Mouse (Mus musculus): Measurements from ENCODE around the gene Heatr9. TPM values are rescaled to one million over a fixed set of nuclear protein-coding genes. Genes with fewer than 3 reads are reported as not detected.

Heatr9 gene
- polyA plus RNA-seq, 1 experiment from 2014 or later, result not detected

DNA sequence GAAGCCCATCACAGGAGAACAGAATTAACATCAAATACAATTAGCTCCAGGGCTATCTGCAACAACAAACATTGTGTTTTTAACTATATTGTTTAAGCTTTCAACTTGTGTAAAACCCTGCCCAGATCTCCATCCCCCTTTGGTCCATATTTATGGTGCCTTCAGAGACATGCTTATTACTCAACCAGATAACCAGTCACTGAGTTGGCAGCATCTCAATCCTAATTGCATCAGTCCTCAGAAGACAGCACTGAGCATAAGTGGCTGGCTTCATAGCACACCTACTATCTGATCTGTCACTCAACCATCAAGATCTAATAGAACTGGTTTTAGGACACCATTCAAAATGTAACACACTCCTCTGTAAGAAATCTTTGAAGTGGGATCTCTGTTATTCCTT, 12.5 kb downstream of the Heatr9 start:
- H3K4me2 ChIP-seq (ENCODE audit: low read depth), result no peak overlapping the region
- H3K9ac ChIP-seq (ENCODE audit: low read length), result no peak overlapping the region
- DNase-seq (ENCODE audit: low spot score) (no peak), ATAC-seq (ENCODE audit: insufficient read depth, low FRiP score, low TSS enrichment) (no peak)
- H3K4me1 ChIP-seq (ENCODE audit: control insufficient read depth, insufficient read depth, low read length), result no peaks in the 10 kb centered on the region
- peaks cover 3% of the 10 kb centered on the region for H3K36me3 ChIP-seq (ENCODE audit: control insufficient read depth, insufficient read depth, low read length)
- H3K4me3 ChIP-seq (ENCODE audit: low read depth, low read length), result no peak overlapping the region
- no peaks in the 10 kb centered on the region for H3K27me3 ChIP-seq (ENCODE audit: control insufficient read depth, insufficient read depth, low read length)
- H3K9me3 ChIP-seq (ENCODE audit: control insufficient read depth, low read length), result no peaks in the 10 kb centered on the region
- no peak overlapping the region for H3K27ac ChIP-seq (ENCODE audit: low read depth, low read length)

DNA sequence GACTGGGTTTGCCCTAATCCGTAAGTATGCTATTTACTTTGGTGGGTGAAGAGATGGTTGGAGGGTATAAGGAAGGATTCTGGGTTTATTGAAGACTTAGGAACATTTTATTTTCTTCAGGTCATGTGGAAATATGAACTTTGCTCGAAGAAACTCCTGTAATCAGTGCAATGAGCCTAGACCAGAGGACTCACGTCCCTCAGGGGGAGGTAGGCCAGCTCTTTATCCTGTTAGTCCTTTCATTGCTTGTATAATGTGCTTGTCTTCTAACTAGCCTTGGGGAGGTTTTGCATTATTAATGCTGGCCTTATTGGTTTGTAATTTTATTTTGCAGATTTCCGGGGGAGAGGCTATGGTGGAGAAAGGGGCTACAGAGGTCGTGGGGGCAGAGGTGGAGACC, 17.7 kb downstream of the Heatr9 start:
- Histone ChIP-seq H3K4me1 (ENCODE audit: control insufficient read depth, insufficient read depth, low read length) (no peaks in the 10 kb centered on the region), H3K27me3 (ENCODE audit: control insufficient read depth, insufficient read depth, low read length) (no peaks in the 10 kb centered on the region), H3K36me3 (ENCODE audit: control insufficient read depth, insufficient read depth, low read length) (peaks cover 19% of the 10 kb centered on the region), H3K9me3 (ENCODE audit: control insufficient read depth, low read length) (no peaks in the 10 kb centered on the region), H3K4me2 (ENCODE audit: low read depth) (no peak overlapping the region), H3K27ac (ENCODE audit: low read depth, low read length) (no peak overlapping the region), H3K9ac (ENCODE audit: low read length) (no peak overlapping the region), H3K4me3 (ENCODE audit: low read depth, low read length) (no peak overlapping the region)
- WGBS, result 93% methylated on average over 5 of the region's 5 CpGs
- ATAC-seq (ENCODE audit: insufficient read depth, low FRiP score, low TSS enrichment), result no peak
- no peak for DNase-seq (ENCODE audit: low spot score)

DNA sequence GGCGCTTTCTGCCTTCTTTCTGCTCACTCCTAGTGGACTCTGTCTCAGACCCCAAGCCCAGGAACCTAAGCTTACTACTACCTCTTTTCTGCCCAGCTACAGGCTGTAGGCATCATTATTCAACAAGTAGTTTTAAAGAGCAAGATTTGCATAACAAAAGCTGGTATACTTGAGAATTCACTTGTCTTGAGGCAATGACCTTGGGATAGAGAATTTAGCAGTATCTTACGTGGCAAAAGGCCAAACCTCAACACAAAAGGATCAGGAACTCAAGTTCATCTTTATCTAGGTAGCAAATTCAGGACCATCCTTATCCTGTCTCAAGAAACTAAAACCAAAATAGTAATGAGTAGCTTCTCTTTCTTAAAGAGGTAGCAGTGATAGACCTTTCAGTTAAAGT, 26.4 kb downstream of the Heatr9 start:
- ATAC-seq (ENCODE audit: insufficient read depth, low FRiP score, low TSS enrichment) (no peak), DNase-seq (ENCODE audit: low spot score) (no peak)
- Histone ChIP-seq H3K36me3 (ENCODE audit: control insufficient read depth, insufficient read depth, low read length) (peaks cover 7% of the 10 kb centered on the region; the same call in 1 of the 2 replicates), H3K27ac (ENCODE audit: low read depth, low read length) (no peak overlapping the region), H3K27me3 (ENCODE audit: control insufficient read depth, insufficient read depth, low read length) (no peaks in the 10 kb centered on the region), H3K9ac (ENCODE audit: low read length) (no peak overlapping the region), H3K4me3 (ENCODE audit: low read depth, low read length) (no peak overlapping the region), H3K4me2 (ENCODE audit: low read depth) (no peak overlapping the region), H3K4me1 (ENCODE audit: control insufficient read depth, insufficient read depth, low read length) (no peaks in the 10 kb centered on the region), H3K9me3 (ENCODE audit: control insufficient read depth, low read length) (no peaks in the 10 kb centered on the region)
- 78% methylated on average over 2 of the region's 2 CpGs for WGBS

- no peaks in the 10 kb centered on the region for H3K27me3 ChIP-seq (ENCODE audit: control insufficient read depth, insufficient read depth, low read length)
- H3K27ac ChIP-seq (ENCODE audit: low read depth, low read length), result no peak overlapping the region
- ATAC-seq (ENCODE audit: insufficient read depth, low FRiP score, low TSS enrichment) (no peak), DNase-seq (ENCODE audit: low spot score) (peak; percentile 14)
- H3K4me3 ChIP-seq (ENCODE audit: low read depth, low read length), result no peak overlapping the region
- 96% methylated on average over 4 of the region's 4 CpGs for WGBS
- no peak overlapping the region for H3K9ac ChIP-seq (ENCODE audit: low read length)
- H3K36me3 ChIP-seq (ENCODE audit: control insufficient read depth, insufficient read depth, low read length), result peaks cover 11% of the 10 kb centered on the region
- no peaks in the 10 kb centered on the region for H3K4me1 ChIP-seq (ENCODE audit: control insufficient read depth, insufficient read depth, low read length)
- H3K9me3 ChIP-seq (ENCODE audit: control insufficient read depth, low read length), result no peaks in the 10 kb centered on the region
- no peak overlapping the region for H3K4me2 ChIP-seq (ENCODE audit: low read depth)
Observed at GRCm38 (mm10) chr11:83491488-83491887, 30.5 kb downstream of the Heatr9 start.

DNA sequence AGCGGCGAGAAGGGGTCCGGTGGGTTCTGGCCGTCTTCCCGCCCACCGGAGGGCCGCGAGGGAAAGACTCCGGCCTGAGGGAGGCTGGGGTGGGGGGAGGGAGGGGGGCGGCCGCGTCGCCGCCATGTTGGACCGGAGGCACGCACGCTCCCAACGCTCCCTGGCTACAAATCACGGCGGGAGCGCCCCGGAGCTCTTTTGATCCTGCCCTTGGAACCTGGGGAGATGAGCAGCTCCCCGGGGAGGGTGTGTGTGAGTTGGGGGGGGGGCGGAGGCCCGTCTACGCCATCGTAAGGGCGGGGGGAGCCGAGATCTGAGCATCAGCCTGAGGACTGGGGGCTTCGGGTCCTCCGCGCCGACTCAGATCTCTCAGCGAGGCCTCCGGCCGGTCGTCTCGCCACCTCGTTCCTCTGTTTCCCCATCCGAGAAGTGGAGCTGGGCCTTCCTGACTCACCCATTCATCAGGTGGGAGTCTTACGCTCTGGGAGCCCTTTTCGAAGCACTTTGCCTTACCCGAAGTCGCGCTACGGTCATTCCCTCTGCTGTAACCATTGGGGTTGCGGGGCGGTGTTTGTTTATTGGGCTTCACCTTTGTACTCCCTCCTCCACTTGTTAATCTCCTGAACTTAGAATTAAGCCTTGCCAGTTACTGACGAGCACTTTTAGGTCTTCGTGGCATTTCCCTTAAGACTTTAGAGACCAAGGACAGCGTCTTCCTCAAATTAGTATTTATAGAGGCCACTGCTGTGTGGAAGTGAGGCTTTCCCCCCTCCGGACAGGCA, 48.5 kb downstream of the Heatr9 start:
- Histone ChIP-seq H3K27me3 (ENCODE audit: control insufficient read depth, insufficient read depth, low read length) (no peaks in the 10 kb centered on the region), H3K4me1 (ENCODE audit: control insufficient read depth, insufficient read depth, low read length) (peaks cover 7% of the 10 kb centered on the region), H3K9me3 (ENCODE audit: control insufficient read depth, low read length) (no peaks in the 10 kb centered on the region), H3K36me3 (ENCODE audit: control insufficient read depth, insufficient read depth, low read length) (no peaks in the 10 kb centered on the region), H3K27ac (ENCODE audit: low read depth, low read length) (peak overlapping the region; percentile 94), H3K9ac (ENCODE audit: low read length) (peak overlapping the region; percentile 87), H3K4me3 (ENCODE audit: low read depth, low read length) (peak overlapping the region; percentile 93), H3K4me2 (ENCODE audit: low read depth) (peak overlapping the region; percentile 94)
- under 1% methylated on average over 35 of the region's 52 CpGs for WGBS
- no peak for DNase-seq (ENCODE audit: low spot score)
- ATAC-seq (ENCODE audit: insufficient read depth, low FRiP score, low TSS enrichment), result peak; percentile 83

DNA sequence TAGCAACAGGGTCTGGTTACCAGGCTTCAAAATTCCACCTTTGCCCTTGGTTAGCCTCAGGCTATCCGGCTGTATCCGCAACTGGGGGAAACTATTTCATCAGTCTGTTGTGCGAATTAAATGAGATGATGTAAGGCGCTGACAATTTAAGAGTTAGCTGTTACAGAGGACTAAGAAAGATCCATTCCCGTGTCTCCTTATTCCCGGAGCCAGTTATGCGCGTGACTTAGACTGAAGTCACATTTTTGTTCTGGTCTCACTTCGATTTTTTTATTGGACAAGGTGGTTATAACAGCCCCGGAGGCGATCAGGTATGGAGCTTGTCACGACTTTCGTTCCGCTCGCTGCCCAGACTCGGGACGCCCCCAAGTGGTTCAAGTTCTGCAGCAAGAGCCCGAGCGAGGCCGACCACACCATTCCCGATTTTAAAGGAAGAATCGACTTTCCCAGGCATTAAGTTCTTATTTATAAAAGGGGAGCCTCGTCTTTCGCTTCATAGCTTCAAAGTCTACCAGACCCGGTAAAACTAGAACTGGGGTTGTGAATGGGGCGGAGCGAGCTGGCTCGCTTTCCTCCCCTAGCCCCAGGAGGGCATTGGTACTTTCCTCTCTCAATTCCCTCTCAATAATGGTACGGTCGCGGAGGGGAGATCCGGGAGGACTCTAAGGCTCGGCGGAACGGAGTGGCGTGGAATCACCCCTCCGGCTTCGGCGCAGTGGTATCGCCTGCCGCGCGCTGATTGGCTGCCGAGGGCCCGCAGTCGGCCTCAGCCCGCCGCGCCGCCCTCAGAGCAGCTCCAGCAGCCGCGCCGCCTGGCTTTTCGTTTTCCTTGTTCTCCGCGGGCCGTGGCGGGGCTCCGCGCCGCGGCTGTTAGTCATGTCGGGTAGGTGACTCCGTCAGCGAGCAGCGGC, 49.4 kb downstream of the Heatr9 start, which contains the start of gene Taf15:
Gene Taf15, plus strand, starts transcription at position 763 of the 911 bp plus-strand sequence.
- no peaks in the 10 kb centered on the region for H3K27me3 ChIP-seq (ENCODE audit: control insufficient read depth, insufficient read depth, low read length)
- ATAC-seq (ENCODE audit: insufficient read depth, low FRiP score, low TSS enrichment), result peak; percentile 98
- peak; percentile 99 for DNase-seq (ENCODE audit: low spot score)
- under 1% methylated on average over 66 of the region's 66 CpGs for WGBS
- H3K4me2 ChIP-seq (ENCODE audit: low read depth), result peak within 1 kb of the TSS; percentile 94
- peaks cover 7% of the 10 kb centered on the region for H3K4me1 ChIP-seq (ENCODE audit: control insufficient read depth, insufficient read depth, low read length)
- peak within 1 kb of the TSS; percentile 87 for H3K9ac ChIP-seq (ENCODE audit: low read length)
- peak within 1 kb of the TSS; percentile 93 for H3K4me3 ChIP-seq (ENCODE audit: low read depth, low read length)
- H3K27ac ChIP-seq (ENCODE audit: low read depth, low read length), result peak within 1 kb of the TSS; percentile 94
- no peaks in the 10 kb centered on the region for H3K9me3 ChIP-seq (ENCODE audit: control insufficient read depth, low read length)
- H3K36me3 ChIP-seq (ENCODE audit: control insufficient read depth, insufficient read depth, low read length), result no peaks in the 10 kb centered on the region

DNA sequence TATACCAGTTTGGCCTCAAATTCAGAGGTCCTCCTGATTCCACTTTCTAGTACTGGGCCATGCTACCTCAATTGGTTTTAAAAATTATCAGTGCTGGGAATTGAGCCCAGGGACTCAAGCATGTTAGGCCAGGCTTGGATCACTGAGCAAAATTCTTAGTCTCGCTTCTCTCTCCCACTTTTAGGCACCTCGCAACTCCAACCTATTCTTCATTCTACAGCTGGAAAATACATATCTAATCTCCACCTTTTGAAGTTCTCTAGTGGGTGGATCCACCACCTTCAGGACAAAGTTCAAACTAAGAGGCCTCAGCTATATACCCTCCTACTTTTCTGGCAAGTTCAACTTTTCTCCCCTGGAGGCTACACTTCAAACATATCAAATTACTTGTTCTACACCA, 50.2 kb downstream of the Heatr9 start:
- Histone ChIP-seq H3K27ac (ENCODE audit: low read depth, low read length) (no peak overlapping the region), H3K4me1 (ENCODE audit: control insufficient read depth, insufficient read depth, low read length) (peaks cover 7% of the 10 kb centered on the region), H3K9me3 (ENCODE audit: control insufficient read depth, low read length) (no peaks in the 10 kb centered on the region), H3K4me2 (ENCODE audit: low read depth) (no peak overlapping the region), H3K27me3 (ENCODE audit: control insufficient read depth, insufficient read depth, low read length) (no peaks in the 10 kb centered on the region), H3K36me3 (ENCODE audit: control insufficient read depth, insufficient read depth, low read length) (no peaks in the 10 kb centered on the region), H3K9ac (ENCODE audit: low read length) (no peak overlapping the region), H3K4me3 (ENCODE audit: low read depth, low read length) (no peak overlapping the region)
- ATAC-seq (ENCODE audit: insufficient read depth, low FRiP score, low TSS enrichment) (no peak), DNase-seq (ENCODE audit: low spot score) (no peak)
- WGBS, result 90% methylated on average over 2 of the region's 2 CpGs

DNA sequence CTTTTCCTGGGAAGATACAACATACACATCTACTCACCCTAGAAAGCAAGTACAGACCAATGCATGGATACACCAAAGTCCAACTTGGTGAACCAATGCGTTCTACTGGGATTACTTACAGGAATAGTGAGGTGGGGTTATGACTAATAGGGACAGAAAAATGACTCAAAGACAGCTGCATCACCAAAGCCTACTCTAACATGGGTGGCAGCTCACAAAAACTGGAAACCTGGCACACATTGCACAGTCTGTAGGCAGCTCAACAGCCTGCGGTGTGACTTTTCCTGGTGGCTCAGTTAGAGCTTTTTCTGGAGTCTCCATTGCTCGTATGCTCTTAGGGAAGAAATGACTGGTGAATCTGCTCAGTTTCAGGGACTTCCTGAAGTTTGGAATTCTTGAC, 53.2 kb downstream of the Heatr9 start:
- no peak overlapping the region for H3K4me3 ChIP-seq (ENCODE audit: low read depth, low read length)
- WGBS, result 94% methylated on average over 3 of the region's 3 CpGs

More for the DNA sequence above, 53.2 kb downstream of the Heatr9 start:
- peaks cover 7% of the 10 kb centered on the region for H3K27me3 ChIP-seq (ENCODE audit: control insufficient read depth, insufficient read depth, low read length)
- no peaks in the 10 kb centered on the region for H3K36me3 ChIP-seq (ENCODE audit: control insufficient read depth, insufficient read depth, low read length)
- H3K9ac ChIP-seq (ENCODE audit: low read length), result no peak overlapping the region
- no peak for DNase-seq (ENCODE audit: low spot score)
- no peak for ATAC-seq (ENCODE audit: insufficient read depth, low FRiP score, low TSS enrichment)
- no peaks in the 10 kb centered on the region for H3K9me3 ChIP-seq (ENCODE audit: control insufficient read depth, low read length)
- H3K27ac ChIP-seq (ENCODE audit: low read depth, low read length), result no peak overlapping the region
- H3K4me2 ChIP-seq (ENCODE audit: low read depth), result no peak overlapping the region
- no peaks in the 10 kb centered on the region for H3K4me1 ChIP-seq (ENCODE audit: control insufficient read depth, insufficient read depth, low read length)

Measured in neural tube, embryonic 11.5 days (tissue).